Mouse (Mus musculus) neural tube, embryonic 12.5 days (tissue): ENCODE results near the gene Ccdc120. TPM values are rescaled to one million over a fixed set of nuclear protein-coding genes. Genes with fewer than 3 reads are reported as not detected.
"Not testable (repeated sequence)": the region's sequence is repeated elsewhere in the genome, so short reads cannot be mapped to it uniquely, and the experiment has no call there.

Source experiments
- ATAC-seq: fragments of 200-750 bp; cut with Nextera tagmentation; 2 replicates; pipeline ENCODE4 v1.8.0; 2017; ENCODE audit warnings: low read depth, mild to moderate bottlenecking, moderate TSS enrichment, moderate library complexity; ENCODE audit not compliant: low FRiP score
- H3K27ac ChIP-seq: fragments of 300-500 bp; sonication (generic); 2 replicates; pipeline ENCODE4 v1.5.1; 2016
- H3K27me3 ChIP-seq: fragments of 300-500 bp; sonication (generic); replicated peaks from 2 replicates; pipeline ENCODE4 v1.6.1; 2016; ENCODE audit warnings: mild to moderate bottlenecking
- H3K36me3 ChIP-seq: fragments of 300-500 bp; sonication (generic); 2 replicates; pipeline ENCODE4 v1.6.1; 2016; ENCODE audit warnings: mild to moderate bottlenecking
- H3K4me1 ChIP-seq: fragments of 300-500 bp; sonication (generic); 2 replicates; pipeline ENCODE4 v1.6.1; 2016
- H3K4me2 ChIP-seq: fragments of 300-500 bp; sonication (generic); replicated peaks from 2 replicates; pipeline ENCODE4 v1.6.1; 2016; ENCODE audit warnings: mild to moderate bottlenecking
- H3K4me3 ChIP-seq: fragments of 300-500 bp; sonication (generic); 2 replicates; pipeline ENCODE4 v1.5.1; 2016
- H3K9ac ChIP-seq: fragments of 300-500 bp; sonication (generic); 2 replicates; pipeline ENCODE4 v1.6.1; 2016; ENCODE audit warnings: mild to moderate bottlenecking
- H3K9me3 ChIP-seq: fragments of 300-500 bp; sonication (generic); 2 replicates; pipeline ENCODE4 v1.6.1; 2016; ENCODE audit warnings: mild to moderate bottlenecking
- WGBS: fragments of 180-500 bp; shearing (Covaris S2); methylation state at CpG from one replicate; pipeline ENCODE4 v1.1.7; 2016; 5-methylcytosine and 5-hydroxymethylcytosine counted together
- polyA plus RNA-seq: library from polyadenylated mRNA; unstranded; fragments of >200 nt; fragmentation: Nextera tagmentation; extraction: Ambion mirVana; gene quantifications from 2 replicates; pipeline ENCODE4 v1.2.1, GENCODE M21; 2016

Ccdc120 gene
- polyA plus RNA-seq, 1 experiment from 2014 or later = 34.8 TPM

- Histone ChIP-seq H3K4me2 (peak within 1 kb of the TSS; percentile 64), H3K9ac (peak within 1 kb of the TSS; percentile 52; the same call in 1 of the 2 replicates), H3K4me3 (peak within 1 kb of the TSS; percentile 51), H3K36me3 (peaks cover 16% of the 10 kb centered on the region), H3K9me3 (no peaks in the 10 kb centered on the region), H3K4me1 (peaks cover 5% of the 10 kb centered on the region), H3K27ac (peak within 1 kb of the TSS; percentile 37; the same call in 1 of the 2 replicates), H3K27me3 (no peaks in the 10 kb centered on the region)
- peak; percentile 91 for ATAC-seq
- WGBS = 22% methylated on average over 22 of the region's 22 CpGs
These were observed 29.0 kb downstream of the Ccdc120 start, which contains the start of gene Gm45208 for GRCm38 (mm10) chrX:7721514-7722281. Gene Gm45208, plus strand, starts transcription at chrX:7722245.

GRCm38 (mm10) chrX:7716058-7716457 is 34.6 kb downstream of the Ccdc120 start:
- H3K36me3 ChIP-seq, H3K9ac ChIP-seq, H3K27ac ChIP-seq, H3K4me3 ChIP-seq, H3K9me3 ChIP-seq, ATAC-seq, H3K4me2 ChIP-seq, H3K27me3 ChIP-seq, H3K4me1 ChIP-seq: not testable (repeated sequence)
- WGBS = 53% methylated on average over 1 of the region's 1 CpGs

- 18% methylated on average over 49 of the region's 60 CpGs for WGBS
- H3K27ac ChIP-seq, H3K9me3 ChIP-seq, H3K9ac ChIP-seq, H3K36me3 ChIP-seq, H3K4me1 ChIP-seq, H3K27me3 ChIP-seq: not testable (repeated sequence)
- peak; percentile 97 for ATAC-seq
- H3K4me3 ChIP-seq = 0 out of 2 replicates have a peak within 1 kb of the TSS, but pooled peaks have one; percentile 16
- peak within 1 kb of the TSS; percentile 52 for H3K4me2 ChIP-seq
These were observed 36.4 kb downstream of the Ccdc120 start, which contains the start of gene Wdr45 for GRCm38 (mm10) chrX:7714135-7714899. Gene Wdr45, plus strand, starts transcription at chrX:7714333.

- H3K4me2 ChIP-seq = peak overlapping the region; percentile 52
- not testable (repeated sequence) for H3K9ac ChIP-seq, ATAC-seq, H3K27me3 ChIP-seq, H3K9me3 ChIP-seq, H3K27ac ChIP-seq, H3K36me3 ChIP-seq, H3K4me1 ChIP-seq
- 0 out of 2 replicates have a peak overlapping the region, but pooled peaks have one; percentile 16 for H3K4me3 ChIP-seq
- WGBS = 36% methylated on average over 6 of the region's 12 CpGs
These were observed 37.0 kb downstream of the Ccdc120 start for GRCm38 (mm10) chrX:7713764-7714134.

- Histone ChIP-seq H3K4me1 (no peaks in the 10 kb centered on the region), H3K36me3 (no peaks in the 10 kb centered on the region; the same call in 1 of the 2 replicates), H3K9ac (peak within 1 kb of the TSS; percentile 59), H3K27ac (no peak within 1 kb of the TSS), H3K4me3 (peak within 1 kb of the TSS; percentile 47), H3K27me3 (no peaks in the 10 kb centered on the region), H3K4me2 (peak within 1 kb of the TSS; percentile 59), H3K9me3 (no peaks in the 10 kb centered on the region)
- ATAC-seq = peak; percentile 93
- 21% methylated on average over 33 of the region's 33 CpGs for WGBS
These were observed 53.7 kb downstream of the Ccdc120 start, which contains the start of gene Gpkow for GRCm38 (mm10) chrX:7696954-7697381. Gene Gpkow, plus strand, starts transcription at chrX:7697131.

GRCm38 (mm10) chrX:7696520-7696919 is 54.2 kb downstream of the Ccdc120 start:
- no peaks in the 10 kb centered on the region; the same call in 1 of the 2 replicates for H3K36me3 ChIP-seq
- H3K4me2 ChIP-seq = peak overlapping the region; percentile 44
- H3K4me1 ChIP-seq = no peaks in the 10 kb centered on the region
- 36% methylated on average over 6 of the region's 6 CpGs for WGBS
- ATAC-seq = peak; percentile 33
- peak overlapping the region; percentile 47; the same call in 1 of the 2 replicates for H3K4me3 ChIP-seq
- H3K9ac ChIP-seq = no peak overlapping the region
- no peak overlapping the region for H3K27ac ChIP-seq
- no peaks in the 10 kb centered on the region for H3K9me3 ChIP-seq
- no peaks in the 10 kb centered on the region for H3K27me3 ChIP-seq

- Histone ChIP-seq H3K9me3 (no peaks in the 10 kb centered on the region), H3K4me3 (no peak overlapping the region), H3K27me3 (no peaks in the 10 kb centered on the region), H3K4me1 (no peaks in the 10 kb centered on the region), H3K27ac (no peak overlapping the region), H3K36me3 (no peaks in the 10 kb centered on the region), H3K4me2 (no peak overlapping the region), H3K9ac (no peak overlapping the region)
- ATAC-seq = no peak
- 43% methylated on average over 4 of the region's 4 CpGs for WGBS
These were observed 57.8 kb downstream of the Ccdc120 start for GRCm38 (mm10) chrX:7692862-7693261.

- Histone ChIP-seq H3K9ac (no peak overlapping the region), H3K4me3 (no peak overlapping the region), H3K9me3 (no peaks in the 10 kb centered on the region), H3K27ac (no peak overlapping the region), H3K36me3 (no peaks in the 10 kb centered on the region), H3K4me1 (no peaks in the 10 kb centered on the region), H3K27me3 (no peaks in the 10 kb centered on the region), H3K4me2 (no peak overlapping the region)
- WGBS = 69% methylated on average over 3 of the region's 3 CpGs
- ATAC-seq = no peak
These were observed 60.2 kb downstream of the Ccdc120 start for GRCm38 (mm10) chrX:7690486-7690885.

- Histone ChIP-seq H3K27ac (no peak overlapping the region), H3K9me3 (no peaks in the 10 kb centered on the region), H3K9ac (no peak overlapping the region), H3K27me3 (no peaks in the 10 kb centered on the region), H3K4me2 (no peak overlapping the region), H3K36me3 (no peaks in the 10 kb centered on the region), H3K4me3 (no peak overlapping the region), H3K4me1 (no peaks in the 10 kb centered on the region)
- WGBS = 98% methylated on average over 2 of the region's 2 CpGs
- ATAC-seq = no peak
These were observed 62.4 kb downstream of the Ccdc120 start for GRCm38 (mm10) chrX:7688321-7688720.

Other genes with a start within 250 kb of the Ccdc120 start
- 0.06 and 0.09 TPM in 2 replicates for gene Foxp3, start 177.3 kb downstream of the Ccdc120 start, polyA plus RNA-seq
- gene Ppp1r3f, start 176.6 kb downstream of the Ccdc120 start, polyA plus RNA-seq = 4.6 and 5.3 TPM in 2 replicates
- gene Ccdc22, start 145.4 kb downstream of the Ccdc120 start, polyA plus RNA-seq = 30.2 and 30.6 TPM in 2 replicates
- 0.47 TPM in 1 of 2 replicates, not detected in the other for gene Cacna1f, start 143.8 kb downstream of the Ccdc120 start, polyA plus RNA-seq
- gene Syp, start 112.4 kb downstream of the Ccdc120 start, polyA plus RNA-seq = 62.2 and 71.0 TPM in 2 replicates
- 2.4 and 3.0 TPM in 2 replicates for gene Prickle3, start 93.6 kb downstream of the Ccdc120 start, polyA plus RNA-seq
- gene Plp2, start 79.5 kb downstream of the Ccdc120 start, polyA plus RNA-seq = 31.2 and 34.6 TPM in 2 replicates
- gene Magix, start 69.7 kb downstream of the Ccdc120 start, polyA plus RNA-seq = 0.09 TPM in 1 of 2 replicates, not detected in the other
- 44.1 and 46.6 TPM in 2 replicates for gene Gpkow, start 53.8 kb downstream of the Ccdc120 start, polyA plus RNA-seq
- 26.2 and 27.8 TPM in 2 replicates for gene Wdr45, start 36.6 kb downstream of the Ccdc120 start, polyA plus RNA-seq
- gene Gm45208, start 28.7 kb downstream of the Ccdc120 start, polyA plus RNA-seq = not detected in 2 replicates
- 89.2 and 93.6 TPM in 2 replicates for gene Praf2, start 22.5 kb downstream of the Ccdc120 start, polyA plus RNA-seq
- gene Tfe3, start 11.7 kb upstream of the Ccdc120 start, polyA plus RNA-seq = 32.9 and 35.5 TPM in 2 replicates
- gene Gripap1, start 38.9 kb upstream of the Ccdc120 start, polyA plus RNA-seq = 73.3 and 81.4 TPM in 2 replicates
- gene Kcnd1, start 71.4 kb upstream of the Ccdc120 start, polyA plus RNA-seq = 1.5 and 2.3 TPM in 2 replicates
- gene Otud5, start 90.5 kb upstream of the Ccdc120 start, polyA plus RNA-seq = 68.6 and 72.3 TPM in 2 replicates
- gene Pim2, start 127.4 kb upstream of the Ccdc120 start, polyA plus RNA-seq = 9.3 and 12.8 TPM in 2 replicates
- gene Slc35a2, start 133.1 kb upstream of the Ccdc120 start, polyA plus RNA-seq = 35.4 and 36.5 TPM in 2 replicates
- 179 and 180 TPM in 2 replicates for gene Pqbp1, start 148.4 kb upstream of the Ccdc120 start, polyA plus RNA-seq
- 143 and 147 TPM in 2 replicates for gene Timm17b, start 148.5 kb upstream of the Ccdc120 start, polyA plus RNA-seq
- not detected in 2 replicates for gene Gm10491, start 156.9 kb upstream of the Ccdc120 start, polyA plus RNA-seq
- not detected in 2 replicates for gene Gm10490, start 158.6 kb upstream of the Ccdc120 start, polyA plus RNA-seq
- 137 and 142 TPM in 2 replicates for gene Pcsk1n, start 168.9 kb upstream of the Ccdc120 start, polyA plus RNA-seq
- not detected in 2 replicates for gene Eras, start 177.7 kb upstream of the Ccdc120 start, polyA plus RNA-seq
- gene Hdac6, start 197.0 kb upstream of the Ccdc120 start, polyA plus RNA-seq = 56.8 and 60.8 TPM in 2 replicates
- 1.2 and 1.5 TPM in 2 replicates for gene Gata1, start 227.2 kb upstream of the Ccdc120 start, polyA plus RNA-seq